Mouse (Mus musculus): ENCODE data around the gene Tbc1d8b. TPM values are rescaled to one million over a fixed set of nuclear protein-coding genes. Genes with fewer than 3 reads are reported as not detected.
"Not testable (repeated sequence)": the region's sequence is repeated elsewhere in the genome, so short reads cannot be mapped to it uniquely, and the experiment has no call there.

Gene Tbc1d8b
- polyA plus RNA-seq, 1 experiment from 2014 or later = 3.4 TPM

GRCm38 (mm10) chrX:139730541-139730940 is 45.7 kb downstream of the Tbc1d8b start:
- peaks cover 6% of the 10 kb centered on the region for H3K36me3 ChIP-seq
- no peak overlapping the region for H3K4me2 ChIP-seq
- ATAC-seq (ENCODE audit: insufficient number of reproducible peaks, insufficient read depth, low FRiP score, low TSS enrichment, low read depth) = no peak
- H3K9me3 ChIP-seq = no peaks in the 10 kb centered on the region
- no peak overlapping the region for H3K27ac ChIP-seq
- WGBS = 88% methylated on average over 3 of the region's 3 CpGs
- no peaks in the 10 kb centered on the region for H3K4me1 ChIP-seq
- H3K9ac ChIP-seq = no peak overlapping the region
- no peak overlapping the region for H3K4me3 ChIP-seq
- peaks cover 5% of the 10 kb centered on the region; the same call in 1 of the 2 replicates for H3K27me3 ChIP-seq

GRCm38 (mm10) chrX:139737066-139737465 is 52.3 kb downstream of the Tbc1d8b start:
- H3K9ac ChIP-seq = no peak overlapping the region
- peaks cover 4% of the 10 kb centered on the region; the same call in 1 of the 2 replicates for H3K27me3 ChIP-seq
- no peak for ATAC-seq (ENCODE audit: insufficient number of reproducible peaks, insufficient read depth, low FRiP score, low TSS enrichment, low read depth)
- peaks cover 6% of the 10 kb centered on the region for H3K36me3 ChIP-seq
- H3K4me2 ChIP-seq = no peak overlapping the region
- H3K4me3 ChIP-seq = no peak overlapping the region
- 86% methylated on average over 5 of the region's 5 CpGs for WGBS
- no peaks in the 10 kb centered on the region for H3K9me3 ChIP-seq
- H3K4me1 ChIP-seq = no peaks in the 10 kb centered on the region
- H3K27ac ChIP-seq = no peak overlapping the region

- Histone ChIP-seq H3K27ac (no peak overlapping the region), H3K9ac (no peak overlapping the region), H3K27me3 (peaks cover 8% of the 10 kb centered on the region; the same call in 1 of the 2 replicates), H3K4me3 (no peak overlapping the region), H3K4me1 (no peaks in the 10 kb centered on the region), H3K4me2 (no peak overlapping the region), H3K9me3 (no peaks in the 10 kb centered on the region), H3K36me3 (peaks cover 4% of the 10 kb centered on the region; the same call in 1 of the 2 replicates)
- WGBS = 0% methylated on average over 1 of the region's 1 CpGs
- no peak for ATAC-seq (ENCODE audit: insufficient number of reproducible peaks, insufficient read depth, low FRiP score, low TSS enrichment, low read depth)
Observed at GRCm38 (mm10) chrX:139751855-139752254, 67.1 kb downstream of the Tbc1d8b start.

GRCm38 (mm10) chrX:139758634-139759033 is 73.8 kb downstream of the Tbc1d8b start:
- H3K9ac ChIP-seq, H3K4me1 ChIP-seq: not testable (repeated sequence)

DNA sequence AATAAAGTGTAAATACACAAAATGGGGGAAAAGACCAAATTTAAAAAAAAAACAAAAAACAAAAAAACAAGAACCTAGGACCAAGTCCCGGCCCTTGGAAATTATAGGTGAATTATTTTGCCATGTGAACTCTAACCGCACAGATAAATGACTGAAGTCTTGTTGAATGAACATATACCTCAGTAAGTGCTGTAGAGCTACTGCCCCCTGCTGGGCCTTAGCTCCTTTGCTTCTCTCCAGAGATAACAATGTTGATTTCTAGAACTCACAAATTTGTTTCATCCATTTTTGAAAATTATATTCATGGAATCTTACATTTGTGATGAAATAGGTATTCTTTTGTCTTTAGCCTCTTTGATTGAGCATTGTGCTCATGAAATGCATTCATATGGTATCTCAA is 77.8 kb downstream of the Tbc1d8b start:
- Histone ChIP-seq H3K9ac (no peak overlapping the region), H3K4me1 (no peaks in the 10 kb centered on the region), H3K27ac (no peak overlapping the region), H3K36me3 (no peaks in the 10 kb centered on the region), H3K4me2 (no peak overlapping the region), H3K4me3 (no peak overlapping the region), H3K9me3 (no peaks in the 10 kb centered on the region), H3K27me3 (peaks cover 9% of the 10 kb centered on the region)
- no peak for ATAC-seq (ENCODE audit: insufficient number of reproducible peaks, insufficient read depth, low FRiP score, low TSS enrichment, low read depth)
- 72% methylated on average over 2 of the region's 2 CpGs for WGBS

More at GRCm38 (mm10) chrX:139758634-139759033, 73.8 kb downstream of the Tbc1d8b start:
- not testable (repeated sequence) for H3K4me3 ChIP-seq; H3K36me3 ChIP-seq; ATAC-seq (ENCODE audit: insufficient number of reproducible peaks, insufficient read depth, low FRiP score, low TSS enrichment, low read depth); H3K27ac ChIP-seq; H3K9me3 ChIP-seq; H3K27me3 ChIP-seq; H3K4me2 ChIP-seq
- WGBS = 81% methylated on average over 3 of the region's 3 CpGs

GRCm38 (mm10) chrX:139769975-139770637 is 85.3 kb downstream of the Tbc1d8b start:
- no peak for ATAC-seq (ENCODE audit: insufficient number of reproducible peaks, insufficient read depth, low FRiP score, low TSS enrichment, low read depth)
- H3K27me3 ChIP-seq = peaks cover 33% of the 10 kb centered on the region
- H3K9me3 ChIP-seq = no peaks in the 10 kb centered on the region
- no peaks in the 10 kb centered on the region for H3K4me1 ChIP-seq
- whole genome bisulfite sequencing = 65% methylated on average over 13 of the region's 13 CpGs
- no peak overlapping the region for H3K9ac ChIP-seq
- no peak overlapping the region for H3K4me3 ChIP-seq
- no peak overlapping the region for H3K4me2 ChIP-seq
- H3K36me3 ChIP-seq = no peaks in the 10 kb centered on the region
- H3K27ac ChIP-seq = no peak overlapping the region

DNA sequence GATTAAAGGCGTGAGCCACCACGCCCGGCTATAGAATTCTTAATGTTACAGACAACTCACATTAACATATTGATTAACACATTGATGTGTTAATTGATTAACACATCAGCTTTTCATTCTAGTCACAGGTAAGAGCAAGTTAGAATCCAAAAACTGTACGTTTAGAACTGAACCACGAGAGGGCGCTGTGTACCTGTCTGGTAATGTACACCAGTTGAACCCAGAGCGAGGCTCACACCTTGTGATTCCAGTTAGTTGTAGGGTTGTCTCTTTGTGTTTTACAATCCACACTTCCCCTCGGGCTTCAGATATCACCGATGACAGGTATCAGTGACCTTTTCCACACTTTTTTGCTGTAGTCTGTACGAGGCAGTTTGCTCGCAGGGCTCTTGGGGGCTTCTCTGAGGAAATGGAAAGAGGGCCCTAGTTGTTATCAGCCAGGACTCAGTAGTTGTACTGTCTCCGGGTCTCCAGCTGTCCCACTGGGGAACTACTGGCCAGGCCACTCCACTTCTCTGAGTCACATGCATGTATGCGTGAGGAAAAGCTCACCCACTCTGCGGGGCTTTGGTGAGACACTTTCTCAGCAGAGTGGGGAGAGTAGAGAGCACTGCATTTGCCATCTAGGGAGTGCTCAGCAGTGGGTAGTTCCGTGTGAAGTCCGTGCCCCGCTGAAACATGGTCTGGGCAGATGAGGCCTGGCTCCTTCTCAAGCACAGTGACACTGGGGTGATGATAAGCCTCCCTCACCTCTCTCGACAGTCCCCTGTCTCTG is 89.7 kb downstream of the Tbc1d8b start:
- Histone ChIP-seq H3K4me1 (no peaks in the 10 kb centered on the region), H3K27me3 (peaks cover 34% of the 10 kb centered on the region), H3K4me2 (no peak overlapping the region), H3K36me3 (no peaks in the 10 kb centered on the region), H3K27ac (no peak overlapping the region), H3K9me3 (no peaks in the 10 kb centered on the region), H3K4me3 (no peak overlapping the region), H3K9ac (no peak overlapping the region)
- WGBS = 36% methylated on average over 18 of the region's 18 CpGs
- ATAC-seq (ENCODE audit: insufficient number of reproducible peaks, insufficient read depth, low FRiP score, low TSS enrichment, low read depth) = no peak

- H3K36me3 ChIP-seq = no peaks in the 10 kb centered on the region
- no peaks in the 10 kb centered on the region for H3K9me3 ChIP-seq
- H3K4me2 ChIP-seq = no peak overlapping the region
- WGBS = 70% methylated on average over 7 of the region's 7 CpGs
- no peak overlapping the region for H3K9ac ChIP-seq
- H3K4me1 ChIP-seq = no peaks in the 10 kb centered on the region
- H3K27me3 ChIP-seq = peaks cover 38% of the 10 kb centered on the region
- H3K27ac ChIP-seq = no peak overlapping the region
- ATAC-seq (ENCODE audit: insufficient number of reproducible peaks, insufficient read depth, low FRiP score, low TSS enrichment, low read depth) = no peak
- H3K4me3 ChIP-seq = no peak overlapping the region
Observed at GRCm38 (mm10) chrX:139775084-139775612, 90.4 kb downstream of the Tbc1d8b start.

- no peaks in the 10 kb centered on the region for H3K36me3 ChIP-seq
- H3K9ac ChIP-seq = no peak overlapping the region
- H3K4me2 ChIP-seq = no peak overlapping the region
- 42% methylated on average over 4 of the region's 4 CpGs for WGBS
- no peak overlapping the region for H3K4me3 ChIP-seq
- H3K27me3 ChIP-seq = peaks cover 48% of the 10 kb centered on the region
- ATAC-seq (ENCODE audit: insufficient number of reproducible peaks, insufficient read depth, low FRiP score, low TSS enrichment, low read depth) = no peak
- H3K4me1 ChIP-seq = no peaks in the 10 kb centered on the region
- no peaks in the 10 kb centered on the region for H3K9me3 ChIP-seq
- H3K27ac ChIP-seq = no peak overlapping the region
Observed at GRCm38 (mm10) chrX:139777357-139777756, 92.6 kb downstream of the Tbc1d8b start.

DNA sequence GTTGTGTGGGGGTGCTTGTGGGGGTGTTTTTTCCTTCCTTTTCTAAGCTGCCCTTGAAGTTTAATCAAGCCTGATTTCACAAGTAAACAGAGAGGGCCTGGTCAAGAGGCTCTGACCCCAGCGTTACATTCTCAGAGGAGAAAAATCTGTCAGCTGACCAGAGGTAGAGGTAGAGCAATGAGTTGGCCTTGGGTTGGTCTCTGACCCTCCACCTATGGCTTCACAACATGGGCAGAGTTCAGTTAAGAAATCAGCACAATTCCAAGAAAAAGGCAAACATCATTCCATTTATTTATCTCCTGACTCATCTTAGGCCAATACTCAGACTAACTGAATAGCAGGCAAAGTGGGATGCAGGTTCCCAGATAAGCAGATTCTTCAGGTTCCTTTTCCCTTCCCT is 94.1 kb downstream of the Tbc1d8b start:
- Histone ChIP-seq H3K4me3 (no peak overlapping the region), H3K4me2 (no peak overlapping the region), H3K36me3 (no peaks in the 10 kb centered on the region), H3K9ac (no peak overlapping the region), H3K4me1 (no peaks in the 10 kb centered on the region), H3K9me3 (no peaks in the 10 kb centered on the region), H3K27me3 (peaks cover 62% of the 10 kb centered on the region), H3K27ac (no peak overlapping the region)
- no peak for ATAC-seq (ENCODE audit: insufficient number of reproducible peaks, insufficient read depth, low FRiP score, low TSS enrichment, low read depth)
- WGBS = 92% methylated on average over 1 of the region's 1 CpGs

GRCm38 (mm10) chrX:139779401-139779800 is 94.6 kb downstream of the Tbc1d8b start:
- no peaks in the 10 kb centered on the region for H3K4me1 ChIP-seq
- H3K9ac ChIP-seq = no peak overlapping the region
- no peak overlapping the region for H3K4me2 ChIP-seq
- peaks cover 63% of the 10 kb centered on the region for H3K27me3 ChIP-seq
- no peaks in the 10 kb centered on the region for H3K36me3 ChIP-seq
- WGBS = 70% methylated on average over 5 of the region's 5 CpGs
- no peak for ATAC-seq (ENCODE audit: insufficient number of reproducible peaks, insufficient read depth, low FRiP score, low TSS enrichment, low read depth)
- no peaks in the 10 kb centered on the region for H3K9me3 ChIP-seq
- no peak overlapping the region for H3K4me3 ChIP-seq
- no peak overlapping the region for H3K27ac ChIP-seq

DNA sequence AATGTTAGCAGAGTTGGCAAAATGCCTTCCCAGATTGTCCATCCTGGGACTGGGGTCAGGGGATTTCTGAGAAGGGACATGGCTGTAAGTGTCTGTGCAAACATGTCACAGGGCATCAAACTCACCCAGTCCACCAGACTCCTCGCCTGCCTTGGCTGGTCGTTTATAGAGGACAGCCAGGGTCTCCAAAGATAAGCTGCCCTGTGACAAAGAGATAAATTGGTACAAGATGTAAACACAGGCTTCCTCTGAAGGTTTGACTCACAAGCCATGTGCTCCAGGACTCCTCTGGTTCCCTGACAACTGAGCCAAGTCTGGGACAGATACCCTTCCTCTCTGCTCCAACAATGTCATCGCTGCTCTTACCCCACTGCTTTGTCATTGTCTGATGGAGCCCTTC is 96.2 kb downstream of the Tbc1d8b start:
- Histone ChIP-seq H3K4me3 (no peak overlapping the region), H3K27ac (no peak overlapping the region), H3K36me3 (no peaks in the 10 kb centered on the region), H3K4me2 (no peak overlapping the region), H3K9ac (no peak overlapping the region), H3K4me1 (no peaks in the 10 kb centered on the region), H3K27me3 (peaks cover 63% of the 10 kb centered on the region), H3K9me3 (no peaks in the 10 kb centered on the region)
- 62% methylated on average over 3 of the region's 3 CpGs for WGBS
- ATAC-seq (ENCODE audit: insufficient number of reproducible peaks, insufficient read depth, low FRiP score, low TSS enrichment, low read depth) = no peak

Data from embryonic facial prominence, embryonic 13.5 days (tissue).